ENCODE assay signal across 16 mouse cellular contexts in genomic region chr10:85637580-85637979, GRCm38 (mm10).
DNase-seq lines count a peak whose midpoint lies in the region; ATAC-seq lines count a peak whose summit lies in the region.
"Had no signal": no experiment of that assay in that cellular context is flagged by ENCODE, and none has a peak within 500 bp of the region (broad histone marks: within the 10 kb centered on the region; RNA-seq: fewer than 3 reads in every experiment).

No protein-coding gene starts in this region.

- no peaks in the 10 kb centered on the region for H3K27me3 ChIP-seq in forebrain, embryonic 16.5 days (replicated peaks; ENCODE audit: control insufficient read depth, insufficient read depth, low read length)
- H3K27me3 ChIP-seq in forebrain, embryonic 14.5 days (replicated peaks; ENCODE audit: control insufficient read depth, insufficient read depth, low read length), result no peaks in the 10 kb centered on the region
- H3K27me3 ChIP-seq in hindbrain, embryonic 16.5 days (replicated peaks; ENCODE audit: control insufficient read depth, insufficient read depth, low read length), result no peaks in the 10 kb centered on the region
- H3K27me3 ChIP-seq in hindbrain, embryonic 13.5 days, result no peaks in the 10 kb centered on the region
- H3K27me3 ChIP-seq: embryonic facial prominence, embryonic 13.5 days; embryonic facial prominence, embryonic 15.5 days; forebrain, embryonic 13.5 days had no signal

- H3K4me1 ChIP-seq in forebrain, embryonic 16.5 days (replicated peaks; ENCODE audit: control insufficient read depth, insufficient read depth, low read length), result 0 out of 2 replicates have a peak, but pooled peaks cover 4% of the 10 kb centered on the region
- no peaks in the 10 kb centered on the region for H3K4me1 ChIP-seq in forebrain, embryonic 14.5 days (ENCODE audit: control insufficient read depth, insufficient read depth, low read length)
- no peaks in the 10 kb centered on the region for H3K4me1 ChIP-seq in hindbrain, embryonic 16.5 days (ENCODE audit: control insufficient read depth, insufficient read depth, low read depth, low read length)
- H3K4me1 ChIP-seq in hindbrain, embryonic 13.5 days (replicated peaks), result 0 out of 2 replicates have a peak, but pooled peaks cover 9% of the 10 kb centered on the region
- H3K4me1 ChIP-seq: embryonic facial prominence, embryonic 13.5 days; embryonic facial prominence, embryonic 15.5 days; forebrain, embryonic 10.5 days; forebrain, embryonic 13.5 days had no signal

- H3K4me3 ChIP-seq in forebrain, embryonic 16.5 days (replicated peaks; ENCODE audit: low read length), result no peak overlapping the region
- no peak overlapping the region for H3K4me3 ChIP-seq in forebrain, embryonic 14.5 days (ENCODE audit: low read depth, low read length)
- H3K4me3 ChIP-seq in hindbrain, embryonic 16.5 days (ENCODE audit: low read length), result no peak overlapping the region
- no peak overlapping the region for H3K4me3 ChIP-seq in hindbrain, embryonic 13.5 days
- H3K4me3 ChIP-seq: embryonic facial prominence, embryonic 13.5 days; embryonic facial prominence, embryonic 15.5 days; erythroblast, embryonic 14.5 days; forebrain, embryonic 10.5 days; forebrain, embryonic 13.5 days had no signal

- no peak overlapping the region for H3K9ac ChIP-seq in forebrain, embryonic 16.5 days (replicated peaks; ENCODE audit: low read depth, low read length)
- no peak overlapping the region for H3K9ac ChIP-seq in forebrain, embryonic 14.5 days (ENCODE audit: low read length)
- H3K9ac ChIP-seq in hindbrain, embryonic 16.5 days (ENCODE audit: low read depth, low read length), result no peak overlapping the region
- no peak overlapping the region for H3K9ac ChIP-seq in hindbrain, embryonic 13.5 days
- H3K9ac ChIP-seq: embryonic facial prominence, embryonic 13.5 days; embryonic facial prominence, embryonic 15.5 days; forebrain, embryonic 13.5 days had no signal

- 61% methylated on average over 7 of the region's 7 CpGs for WGBS in forebrain, embryonic 16.5 days
- WGBS in forebrain, embryonic 14.5 days, result 66% methylated on average over 7 of the region's 7 CpGs
- WGBS in hindbrain, embryonic 16.5 days, result 47% methylated on average over 7 of the region's 7 CpGs
- WGBS in hindbrain, embryonic 13.5 days, result 37% methylated on average over 7 of the region's 7 CpGs

- H3K9me3 ChIP-seq in forebrain, embryonic 16.5 days (ENCODE audit: control insufficient read depth, low read length), result no peaks in the 10 kb centered on the region
- no peaks in the 10 kb centered on the region for H3K9me3 ChIP-seq in forebrain, embryonic 14.5 days (replicated peaks; ENCODE audit: control insufficient read depth, low read length)
- no peaks in the 10 kb centered on the region for H3K9me3 ChIP-seq in hindbrain, embryonic 16.5 days (ENCODE audit: control insufficient read depth, low read length)
- no peaks in the 10 kb centered on the region for H3K9me3 ChIP-seq in hindbrain, embryonic 13.5 days
- H3K9me3 ChIP-seq: embryonic facial prominence, embryonic 13.5 days; embryonic facial prominence, embryonic 15.5 days; forebrain, embryonic 10.5 days; forebrain, embryonic 13.5 days had no signal

- no peak overlapping the region for H3K27ac ChIP-seq in forebrain, embryonic 16.5 days (ENCODE audit: low read length)
- no peak overlapping the region for H3K27ac ChIP-seq in forebrain, embryonic 14.5 days (ENCODE audit: low read depth, low read length)
- no peak overlapping the region for H3K27ac ChIP-seq in hindbrain, embryonic 16.5 days (ENCODE audit: low read depth, low read length)
- no peak overlapping the region for H3K27ac ChIP-seq in hindbrain, embryonic 13.5 days
- H3K27ac ChIP-seq: embryonic facial prominence, embryonic 13.5 days; embryonic facial prominence, embryonic 15.5 days; forebrain, embryonic 10.5 days; forebrain, embryonic 13.5 days had no signal

- peak; percentile 52 for ATAC-seq in forebrain, embryonic 16.5 days
- ATAC-seq in forebrain, embryonic 14.5 days, result no peak
- peak; percentile 75 for ATAC-seq in hindbrain, embryonic 16.5 days
- ATAC-seq in hindbrain, embryonic 13.5 days (ENCODE audit: low FRiP score), result no peak
- ATAC-seq: forebrain, embryonic 13.5 days had no signal

- H3K36me3 ChIP-seq in forebrain, embryonic 16.5 days (ENCODE audit: control insufficient read depth, insufficient read depth), result no peaks in the 10 kb centered on the region
- H3K36me3 ChIP-seq in forebrain, embryonic 14.5 days (ENCODE audit: control insufficient read depth, insufficient read depth, low read length), result no peaks in the 10 kb centered on the region
- H3K36me3 ChIP-seq in hindbrain, embryonic 16.5 days (ENCODE audit: control insufficient read depth, insufficient read depth, low read length), result no peaks in the 10 kb centered on the region
- no peaks in the 10 kb centered on the region for H3K36me3 ChIP-seq in hindbrain, embryonic 13.5 days
- H3K36me3 ChIP-seq: embryonic facial prominence, embryonic 13.5 days; embryonic facial prominence, embryonic 15.5 days; forebrain, embryonic 10.5 days had no signal

- DNase-seq in forebrain, embryonic 14.5 days (ENCODE audit: low spot score), result no peak
- no peak for DNase-seq in cerebellum, adult 11 months
- DNase-seq: cerebellum, adult 18-20 months; cerebellum, adult 8-10 months; cerebellum, adult 9-11 months; cerebellum, postnatal 14 days; cerebellum, postnatal 36 days; embryo, embryonic 11 days had no signal

- H3K4me2 ChIP-seq in forebrain, embryonic 16.5 days (ENCODE audit: low read length), result no peak overlapping the region
- no peak overlapping the region for H3K4me2 ChIP-seq in forebrain, embryonic 14.5 days (ENCODE audit: low read length)
- H3K4me2 ChIP-seq in hindbrain, embryonic 16.5 days (ENCODE audit: low read length), result no peak overlapping the region
- H3K4me2 ChIP-seq in hindbrain, embryonic 13.5 days, result no peak overlapping the region
- H3K4me2 ChIP-seq: embryonic facial prominence, embryonic 13.5 days; embryonic facial prominence, embryonic 15.5 days; forebrain, embryonic 13.5 days had no signal

Comparison
In these comparisons a context has a peak if more than half of its experiments do, and no peak if none do; other contexts are left out.
1. ATAC-seq: peak in forebrain, embryonic 16.5 days (single experiment) and hindbrain, embryonic 16.5 days (single experiment); none in forebrain, embryonic 14.5 days (single experiment) and hindbrain, embryonic 13.5 days (single experiment).